Mouse (Mus musculus): Measurements from ENCODE around the gene Slc35f3.

The Slc35f3 gene

DNA sequence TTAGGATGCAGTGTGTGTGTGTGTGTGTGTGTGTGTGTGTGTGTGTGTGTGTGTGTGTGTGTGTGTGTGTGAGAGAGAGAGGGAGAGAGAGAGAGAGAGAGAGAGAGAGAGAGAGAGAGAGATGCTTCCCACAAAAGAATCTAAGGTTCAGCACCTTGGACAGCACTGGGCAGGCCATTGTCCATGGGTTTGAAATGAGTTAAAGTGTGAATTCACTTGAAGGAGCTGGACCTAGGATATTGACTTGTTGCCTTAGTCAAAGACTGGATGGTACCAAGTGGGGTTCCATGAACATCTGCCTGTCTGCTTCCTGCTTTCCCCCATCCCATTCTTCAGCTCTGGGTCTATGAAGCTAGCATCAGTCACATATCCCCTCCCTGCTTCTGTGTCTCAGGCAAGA is 106.2 kb downstream of the Slc35f3 start:
- peak; percentile 67 for DNase-seq (ENCODE audit: low read depth, low spot score)

DNA sequence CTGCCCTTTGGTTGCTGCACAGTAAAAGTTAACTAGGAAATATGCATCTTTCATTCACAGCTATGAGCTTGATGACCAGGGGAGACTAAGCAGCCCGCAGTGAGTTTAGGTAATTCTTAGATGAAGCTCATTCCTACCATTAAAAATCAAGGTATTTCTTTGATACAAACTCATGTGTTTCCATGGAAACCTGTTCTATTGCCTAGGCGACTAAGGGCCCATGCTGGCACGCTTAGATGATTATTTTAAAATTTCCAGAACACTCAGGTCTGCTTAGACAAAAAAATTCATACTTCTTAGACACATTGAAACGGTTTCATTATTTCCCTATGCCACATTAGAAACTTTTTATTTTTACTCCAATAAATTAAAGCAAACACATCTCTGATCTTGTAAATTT is 106.7 kb downstream of the Slc35f3 start:
- DNase-seq (ENCODE audit: low read depth, low spot score) = no peak

DNA sequence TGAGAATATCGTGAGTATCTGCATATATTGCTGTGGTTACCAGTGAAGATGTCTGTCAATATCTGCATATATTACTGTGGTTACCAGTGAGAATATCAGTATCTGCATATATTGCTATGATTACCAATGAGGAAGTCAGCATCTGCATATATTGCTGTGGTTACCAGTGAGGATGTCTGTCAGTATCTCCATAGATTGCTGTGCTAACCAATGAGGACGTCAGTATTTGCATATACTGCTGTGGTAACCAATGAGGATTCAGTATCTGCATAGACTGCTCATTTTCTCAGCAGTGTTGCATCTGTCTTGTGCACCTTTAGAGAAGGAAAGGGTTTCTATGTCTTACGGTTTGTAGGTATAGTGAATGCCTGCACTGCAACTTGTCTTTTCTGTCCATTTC is 122.5 kb downstream of the Slc35f3 start:
- DNase-seq (ENCODE audit: low read depth, low spot score) = no peak

DNA sequence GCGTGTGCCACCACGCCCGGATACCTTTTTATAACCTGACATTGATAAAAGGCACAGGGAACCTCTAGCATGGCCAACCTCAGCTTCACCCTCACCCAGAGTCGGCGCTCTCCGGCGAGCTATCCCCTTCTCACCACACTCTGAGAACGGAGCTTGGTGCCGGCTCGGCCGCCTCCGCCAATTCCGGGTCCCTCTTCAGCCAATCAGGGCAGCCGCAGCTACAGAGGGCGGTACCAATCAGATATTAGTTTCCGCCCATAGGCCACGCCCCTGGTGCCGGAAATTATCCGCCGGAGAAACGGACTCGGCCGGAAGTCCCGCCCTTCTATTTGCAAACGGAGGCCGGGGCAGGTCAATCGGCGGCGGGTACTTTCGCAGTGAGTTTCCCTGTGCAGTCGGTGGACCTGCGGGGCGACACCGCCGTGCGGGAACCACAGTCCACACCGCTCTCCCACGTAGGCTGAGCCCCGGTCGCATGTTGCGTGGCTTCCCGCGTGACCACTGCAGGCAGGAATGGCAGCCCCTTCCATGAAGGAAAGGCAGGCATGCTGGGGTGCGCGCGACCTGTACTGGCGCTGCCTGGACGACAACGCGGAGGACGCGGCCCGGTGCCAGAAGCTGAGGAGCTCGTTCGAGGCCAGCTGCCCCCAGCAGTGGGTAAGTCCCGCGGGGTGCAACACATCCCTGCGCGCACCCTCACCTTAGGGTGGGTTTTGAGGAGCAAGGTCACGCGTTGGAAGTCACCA is 124.0 kb downstream of the Slc35f3 start, which contains the start of gene Coa6:
Gene Coa6, plus strand, starts transcription at position 342 of the 746 bp plus-strand sequence.
- peak; percentile 95 for DNase-seq (ENCODE audit: low read depth, low spot score)

DNA sequence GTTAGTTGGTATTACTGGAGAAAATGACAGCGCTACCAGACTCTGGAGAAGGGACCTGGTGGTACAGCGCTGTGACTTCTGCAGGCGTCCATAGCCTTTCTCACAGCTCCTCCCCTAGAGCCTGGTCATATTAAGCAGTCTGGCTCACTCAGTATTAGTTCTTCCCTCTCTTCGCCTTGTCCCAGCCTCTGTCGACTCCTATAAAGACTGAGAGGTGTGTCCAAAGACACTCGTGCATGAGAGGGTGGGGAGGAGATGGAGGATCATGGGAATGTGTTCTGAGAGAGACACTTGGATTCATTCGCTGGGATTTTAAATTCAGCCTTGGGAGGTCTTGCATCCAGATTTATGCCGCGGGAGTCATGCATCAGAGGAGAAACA is 124.6 kb downstream of the Slc35f3 start:
- DNase-seq (ENCODE audit: low read depth, low spot score) = peak; percentile 3

DNA sequence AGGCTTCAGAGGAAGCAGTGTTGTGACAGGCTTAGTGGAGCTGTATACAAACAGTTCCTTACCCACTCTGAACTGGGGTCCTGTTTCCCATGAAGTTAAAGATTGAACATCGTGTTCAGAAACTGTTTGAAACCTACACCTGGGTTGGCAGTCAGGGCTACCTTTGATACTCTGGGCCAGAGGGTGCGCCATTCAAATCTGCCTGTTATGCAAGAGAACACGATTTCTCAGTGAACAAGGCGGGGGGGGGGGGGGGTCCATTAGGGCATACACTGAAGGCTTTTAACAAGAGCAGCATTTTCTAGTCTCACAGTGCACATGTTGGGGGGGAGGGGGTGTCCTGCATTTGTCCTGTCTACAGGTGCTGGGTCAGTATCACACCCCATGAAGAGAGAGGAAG is 125.8 kb downstream of the Slc35f3 start:
- DNase-seq (ENCODE audit: low read depth, low spot score) = no peak

DNA sequence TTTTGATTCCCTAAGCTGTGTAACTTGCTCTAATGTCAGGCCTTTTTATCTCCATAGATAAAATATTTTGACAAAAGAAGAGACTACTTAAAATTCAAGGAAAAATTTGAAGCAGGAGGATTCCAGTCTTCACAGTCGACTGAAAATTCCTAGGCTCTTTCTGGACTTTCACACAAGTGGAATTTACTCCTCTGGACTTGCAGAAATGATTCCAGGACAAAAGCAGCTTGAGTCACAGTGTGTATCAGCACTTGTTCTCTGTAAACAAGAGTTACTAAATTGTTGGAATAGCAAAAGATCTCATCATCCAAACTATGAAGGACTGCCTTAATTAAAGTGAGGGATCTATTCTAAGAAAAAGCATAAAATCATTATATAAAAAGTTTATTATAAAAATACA is 126.6 kb downstream of the Slc35f3 start:
- DNase-seq (ENCODE audit: low read depth, low spot score) = no peak

DNA sequence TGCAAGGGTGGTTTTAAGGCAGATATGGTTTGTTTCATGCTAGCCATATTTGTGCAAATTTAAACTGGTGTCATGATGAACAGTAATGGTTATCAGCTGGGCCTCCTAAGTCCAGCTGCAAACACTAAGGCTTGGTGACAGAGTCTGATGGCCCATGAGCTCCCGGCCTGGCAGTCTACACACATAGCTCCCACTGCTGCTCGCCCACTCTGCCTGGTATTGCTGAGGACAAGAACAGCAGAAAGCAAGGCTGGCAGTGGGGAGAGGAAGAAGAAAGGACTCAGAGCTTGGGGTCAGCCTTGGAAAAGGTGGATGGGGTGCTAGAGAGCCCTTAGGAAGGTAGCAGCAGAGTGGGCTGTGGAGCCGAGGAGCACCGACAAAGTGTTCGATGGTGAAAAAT is 131.3 kb downstream of the Slc35f3 start:
- no peak for DNase-seq (ENCODE audit: low read depth, low spot score)

DNA sequence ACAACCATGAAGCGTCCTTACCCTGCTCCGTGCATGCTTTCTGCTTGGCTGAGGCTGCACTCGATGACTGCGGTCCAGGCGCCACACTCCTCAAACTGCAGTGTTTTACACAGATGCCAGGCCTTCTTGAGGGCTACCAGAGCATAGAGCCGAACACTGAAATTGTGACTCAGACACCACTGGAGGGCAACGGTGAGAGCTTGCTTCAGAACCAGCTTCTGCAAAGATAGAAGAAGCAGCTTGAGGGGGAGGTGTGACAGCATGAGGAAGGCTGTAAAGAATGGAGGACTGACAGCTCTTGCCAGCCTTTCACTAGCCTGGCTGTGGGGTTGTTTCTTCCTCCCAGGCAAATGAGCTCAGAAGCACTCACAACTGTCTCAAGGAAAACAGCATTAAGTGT is 135.5 kb downstream of the Slc35f3 start:
- DNase-seq (ENCODE audit: low read depth, low spot score) = no peak

DNA sequence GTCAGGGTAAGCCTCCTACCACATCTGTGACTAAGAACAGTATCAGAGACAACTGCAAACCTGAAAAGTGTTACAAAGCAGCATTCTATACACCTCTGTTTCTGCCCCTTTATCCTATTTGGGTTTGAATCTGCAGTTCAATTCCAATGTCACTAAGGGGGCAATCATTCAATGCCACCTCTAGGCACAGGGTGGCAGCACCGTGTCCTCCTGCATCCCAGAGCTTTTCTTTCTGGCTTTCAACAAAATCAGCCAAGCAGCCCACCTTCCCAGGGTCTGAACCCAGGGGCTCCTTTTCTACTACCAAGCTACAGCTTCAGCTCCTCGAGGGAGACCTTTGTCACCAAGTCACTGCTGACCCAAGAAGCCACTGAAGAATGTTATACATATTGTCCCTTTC is 140.6 kb downstream of the Slc35f3 start:
- no peak for DNase-seq (ENCODE audit: low read depth, low spot score)
